Mouse (Mus musculus) large intestine, adult 2 months (tissue): ENCODE measurements around the gene Kdm2b. TPM values are rescaled to one million over a fixed set of nuclear protein-coding genes. Genes with fewer than 3 reads are reported as not detected.
A peak's percentile ranks its signal among the peaks of the same experiment; 100 is the strongest.

Experiments used
- DNase-seq: peaks from one replicate; pipeline ENCODE4 v3.0.0-alpha.2; 2012; ENCODE audit warnings: low read depth, low spot score
- WGBS: fragments of 180-500 bp; shearing (Covaris S2); methylation state at CpG from one replicate; pipeline ENCODE4 v1.1.7; 2018; 5-methylcytosine and 5-hydroxymethylcytosine counted together
- polyA plus RNA-seq: library from polyadenylated mRNA; depleted of rRNA; stranded (reverse); fragments of >200 nt; gene quantifications from 2 replicates; pipeline ENCODE4 v1.2.3, GENCODE M21; 2012

Kdm2b gene
- polyA plus RNA-seq, 1 experiment = 12.1 TPM

DNA sequence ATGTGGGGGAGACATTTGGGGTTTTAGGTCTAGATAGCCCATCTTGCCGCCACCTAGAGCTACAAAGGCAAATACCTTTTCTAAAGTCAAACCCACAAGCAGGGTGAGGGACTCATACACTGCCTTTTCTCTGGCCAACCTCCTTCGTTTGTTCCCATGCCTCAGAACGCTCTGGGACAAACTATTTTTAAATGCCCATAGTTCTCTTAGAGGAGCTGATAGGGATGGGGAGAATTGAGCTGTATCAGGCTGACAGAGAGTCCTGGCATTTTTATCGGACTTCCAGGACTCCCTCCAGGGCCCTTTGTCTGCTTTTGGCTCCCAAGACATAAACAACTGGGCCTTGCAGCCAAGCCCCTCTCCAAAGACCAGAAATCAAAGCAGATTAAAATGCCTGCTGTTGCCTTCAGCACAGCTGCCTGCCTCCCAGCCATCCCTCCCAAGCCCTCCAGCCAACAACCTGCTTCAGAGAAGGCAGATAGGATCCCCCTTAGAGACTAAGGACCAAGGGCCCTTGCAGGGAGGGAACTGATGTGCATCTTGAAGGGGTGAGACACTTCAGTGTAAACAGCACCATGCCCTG lies 51.6 kb downstream of the Kdm2b start:
- WGBS = 80% methylated on average over 4 of the region's 4 CpGs
- DNase-seq = no peak

DNA sequence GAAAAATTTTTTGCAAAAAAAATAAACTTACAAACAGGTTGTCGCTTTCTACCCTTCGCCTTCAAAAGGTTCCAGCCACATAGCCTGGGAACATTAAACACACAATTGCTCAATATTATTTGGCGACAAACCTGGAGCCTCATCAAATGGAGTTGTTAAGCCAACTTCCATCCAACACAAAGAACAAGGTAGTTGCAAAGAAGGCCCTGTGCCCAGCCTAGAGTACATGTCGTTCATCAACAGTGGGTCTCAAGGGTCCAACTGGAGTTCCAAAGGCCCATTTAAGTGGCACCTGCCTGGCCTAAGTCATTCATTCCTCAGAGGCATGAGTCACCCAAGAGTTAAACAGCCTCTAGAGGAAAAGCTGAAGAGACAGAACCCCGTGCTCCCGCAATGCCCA lies 52.6 kb downstream of the Kdm2b start:
- no peak for DNase-seq
- 83% methylated on average over 6 of the region's 6 CpGs for WGBS

DNA sequence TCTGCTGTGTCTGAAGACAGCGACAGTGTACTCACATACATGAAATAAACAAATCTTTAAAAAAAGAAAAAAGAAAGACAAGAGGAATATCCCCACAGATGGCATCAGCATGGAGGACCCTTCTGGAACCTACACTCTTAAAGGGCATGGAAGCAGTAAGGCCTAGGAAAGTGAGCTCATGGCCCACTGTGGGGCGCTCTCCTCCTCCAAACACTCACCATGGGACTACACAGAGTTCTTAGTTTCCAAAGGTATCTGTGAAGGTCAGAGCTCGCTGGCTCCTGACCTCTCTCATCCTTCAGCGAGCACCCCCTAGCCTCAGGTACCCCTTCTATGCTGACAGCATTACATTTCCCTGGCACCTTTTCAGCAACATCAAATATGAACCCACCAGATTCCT lies 53.8 kb downstream of the Kdm2b start:
- WGBS = 95% methylated on average over 4 of the region's 4 CpGs
- DNase-seq = no peak

DNA sequence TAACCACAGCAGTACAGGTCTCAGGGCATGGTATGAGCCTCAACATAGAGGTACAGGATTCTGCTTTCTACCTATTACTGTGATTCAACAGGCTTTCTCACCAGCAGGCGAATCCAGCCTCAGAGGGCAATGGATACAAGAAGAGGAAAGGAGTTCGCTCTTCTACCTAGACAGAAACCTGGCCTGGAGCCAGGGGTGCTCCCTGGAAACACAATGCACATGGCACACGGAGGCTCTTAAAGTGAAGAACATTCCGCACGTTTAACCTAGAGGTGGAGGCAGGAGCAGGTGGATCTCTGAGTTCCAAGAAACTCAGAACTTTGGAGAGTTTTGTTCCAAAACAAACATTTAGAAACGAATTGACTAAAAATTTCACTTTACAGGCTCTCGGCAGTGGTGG lies 58.6 kb downstream of the Kdm2b start:
- WGBS = 34% methylated on average over 7 of the region's 7 CpGs
- peak; percentile 56 for DNase-seq

GRCm38 (mm10) chr5:122928293-122928692 lies 61.3 kb downstream of the Kdm2b start:
- no peak for DNase-seq
- WGBS = 34% methylated on average over 3 of the region's 3 CpGs

DNA sequence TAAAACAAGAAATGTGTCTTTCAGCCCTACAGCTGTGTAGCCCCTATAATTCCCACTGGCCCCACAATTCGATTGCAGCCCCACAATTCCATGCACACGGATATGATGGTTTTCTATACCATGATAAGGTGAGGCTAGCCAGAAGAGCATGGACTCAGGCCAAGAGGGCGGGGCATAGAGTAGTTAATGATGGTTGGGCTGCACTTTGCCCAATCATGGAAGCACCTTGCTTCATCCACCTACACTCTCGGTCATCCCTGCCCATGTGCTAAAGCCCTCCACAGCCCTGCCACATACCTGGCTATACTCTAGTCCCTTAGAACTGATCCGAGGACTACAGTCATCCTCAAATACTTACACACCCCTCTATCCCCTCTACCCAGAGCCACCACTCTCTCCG lies 61.9 kb downstream of the Kdm2b start:
- peak; percentile 62 for DNase-seq
- 40% methylated on average over 6 of the region's 6 CpGs for WGBS

DNA sequence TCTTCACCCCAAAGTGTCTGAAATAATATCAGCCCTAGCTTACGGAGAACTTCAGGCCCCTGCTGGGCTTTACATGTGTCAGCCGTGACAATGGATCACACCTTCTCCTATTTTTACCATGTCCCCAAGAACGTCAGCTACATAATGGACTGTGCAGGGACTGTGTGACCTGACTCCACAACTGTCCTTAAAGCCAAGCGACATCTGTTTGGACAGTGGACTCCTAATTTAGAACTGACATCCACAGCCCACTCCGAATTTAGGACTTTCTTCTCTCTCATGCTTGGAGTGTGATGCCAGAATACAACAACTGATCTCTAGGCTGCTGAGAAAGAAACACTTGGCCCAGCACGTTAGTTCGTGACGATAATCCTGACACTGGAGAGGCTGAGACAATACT lies 62.5 kb downstream of the Kdm2b start:
- 85% methylated on average over 8 of the region's 8 CpGs for WGBS
- no peak for DNase-seq

- 46% methylated on average over 3 of the region's 3 CpGs for WGBS
- no peak for DNase-seq
These were observed 63.3 kb downstream of the Kdm2b start for GRCm38 (mm10) chr5:122926341-122926740.

DNA sequence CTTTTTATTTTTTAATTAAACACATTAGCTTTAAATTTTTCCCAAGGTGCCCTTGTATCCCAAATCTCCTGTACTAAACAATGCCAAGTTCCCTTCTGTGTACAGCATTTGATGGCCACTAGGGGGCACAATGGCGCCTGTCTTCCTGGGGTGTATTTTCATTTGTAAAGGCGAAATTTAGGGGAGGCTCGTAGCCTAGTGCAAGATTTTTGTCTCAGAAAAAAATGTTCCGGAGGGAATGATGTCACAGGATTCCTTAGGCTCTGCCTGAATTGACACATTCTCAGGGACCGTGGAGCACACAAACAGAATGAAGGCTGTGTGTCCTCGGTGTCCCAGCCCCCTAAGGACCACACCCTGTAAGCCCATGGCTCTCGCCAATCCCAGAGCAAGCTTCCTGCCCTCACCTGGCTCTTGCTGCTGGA lies 64.1 kb downstream of the Kdm2b start:
- DNase-seq = peak; percentile 56
- WGBS = 5% methylated on average over 7 of the region's 7 CpGs

DNA sequence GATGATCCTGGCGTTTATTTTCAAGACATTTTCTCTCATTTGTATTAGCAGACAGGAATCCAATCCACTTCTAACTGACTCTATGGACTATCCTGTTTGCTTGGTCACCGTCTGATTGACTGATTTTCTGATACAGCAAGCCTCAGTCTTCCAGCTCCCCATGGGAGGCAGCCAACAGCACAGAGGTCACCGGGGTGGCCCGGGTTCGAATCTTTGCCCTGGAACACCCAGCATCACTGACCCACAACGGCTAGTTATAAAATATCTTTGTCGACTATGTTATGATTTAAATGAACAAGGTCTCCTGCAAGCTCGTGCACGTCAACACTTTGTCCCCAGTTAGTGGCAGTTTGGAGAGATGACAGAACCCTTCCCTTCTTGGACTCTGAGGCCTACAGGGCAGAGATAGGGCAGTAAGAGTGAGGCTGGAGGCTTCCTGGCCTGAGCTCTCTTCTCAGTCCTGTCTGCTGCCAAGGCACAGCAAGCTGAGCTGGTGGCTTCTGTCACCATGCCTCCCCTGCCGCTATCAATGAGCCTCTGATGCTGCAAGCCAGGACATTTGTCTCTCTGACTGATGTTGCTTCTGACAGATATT lies 65.7 kb downstream of the Kdm2b start:
- 89% methylated on average over 10 of the region's 10 CpGs for WGBS
- no peak for DNase-seq

DNA sequence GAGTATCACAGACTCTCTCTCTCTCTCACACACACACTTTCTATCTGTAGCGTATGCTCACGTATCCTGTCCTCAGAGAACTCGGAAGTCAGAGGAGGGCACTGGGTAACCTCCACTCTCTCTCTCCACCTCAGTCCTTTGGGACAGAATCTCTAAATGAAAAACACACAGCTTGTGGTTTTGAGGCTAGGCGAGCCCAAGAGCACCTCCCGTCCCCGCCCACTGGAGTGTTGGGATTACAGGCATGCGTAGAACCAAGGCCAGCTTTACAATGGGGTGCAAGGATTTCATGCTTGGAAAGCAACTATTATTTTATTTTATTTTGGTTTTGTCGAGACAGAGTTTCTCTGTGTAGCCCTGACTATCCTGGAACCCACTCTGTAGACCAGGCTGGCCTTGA lies 67.7 kb downstream of the Kdm2b start:
- 89% methylated on average over 8 of the region's 8 CpGs for WGBS

GRCm38 (mm10) chr5:122920557-122920956 lies 69.1 kb downstream of the Kdm2b start:
- DNase-seq = no peak
- WGBS = 44% methylated on average over 5 of the region's 5 CpGs

More for the DNA sequence above, 67.7 kb downstream of the Kdm2b start:
- DNase-seq = no peak

GRCm38 (mm10) chr5:122917982-122918711 lies 71.5 kb downstream of the Kdm2b start:
- no peak for DNase-seq
- 82% methylated on average over 7 of the region's 7 CpGs for WGBS

GRCm38 (mm10) chr5:122916147-122916546 lies 73.5 kb downstream of the Kdm2b start:
- DNase-seq = no peak
- 91% methylated on average over 6 of the region's 6 CpGs for WGBS

- WGBS = 88% methylated on average over 4 of the region's 4 CpGs
- DNase-seq = no peak
These were observed 76.8 kb downstream of the Kdm2b start for GRCm38 (mm10) chr5:122912863-122913262.

GRCm38 (mm10) chr5:122909481-122909880 lies 80.1 kb downstream of the Kdm2b start:
- no peak for DNase-seq

DNA sequence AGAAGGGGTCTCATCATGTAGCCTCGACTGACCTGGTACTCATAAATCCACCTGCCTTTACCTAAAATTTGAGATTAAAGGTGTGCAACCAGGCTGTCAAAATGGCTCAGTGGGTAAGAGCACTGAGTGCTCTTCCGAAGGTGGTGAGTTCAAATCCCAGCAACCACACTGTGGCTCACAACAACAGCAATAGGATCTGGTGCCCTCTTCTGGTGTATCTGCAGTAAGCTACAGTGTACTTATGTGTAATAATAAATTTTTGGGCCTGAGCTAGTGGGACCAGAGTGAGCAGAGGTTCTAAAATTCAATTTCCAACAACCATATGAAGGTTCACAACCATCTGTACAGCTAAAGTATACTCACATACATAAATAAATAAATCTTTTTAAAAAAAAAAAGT lies 81.6 kb downstream of the Kdm2b start:
- DNase-seq = no peak
- WGBS = 89% methylated on average over 2 of the region's 2 CpGs

More at GRCm38 (mm10) chr5:122909481-122909880, 80.1 kb downstream of the Kdm2b start:
- 84% methylated on average over 18 of the region's 18 CpGs for WGBS

DNA sequence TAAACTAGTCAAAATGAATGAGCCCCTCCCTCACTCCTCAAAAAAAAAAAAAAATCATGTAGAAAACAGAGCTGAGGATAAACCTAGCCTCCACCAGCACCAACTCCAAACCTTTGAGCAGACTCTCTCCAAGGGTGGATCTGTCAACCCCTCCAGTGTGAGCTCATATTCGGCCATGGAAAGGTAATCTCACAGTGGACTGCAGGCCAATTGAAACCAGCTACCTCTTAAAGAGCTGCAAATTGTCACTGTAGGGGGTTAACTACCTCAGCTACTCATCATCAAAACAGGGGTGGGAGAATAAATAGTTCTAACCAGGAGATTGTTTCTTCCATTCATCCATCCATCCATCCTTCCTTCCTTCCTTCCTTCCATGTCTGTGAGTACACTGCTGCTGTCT lies 82.4 kb downstream of the Kdm2b start:
- 92% methylated on average over 1 of the region's 1 CpGs for WGBS
- DNase-seq = no peak

DNA sequence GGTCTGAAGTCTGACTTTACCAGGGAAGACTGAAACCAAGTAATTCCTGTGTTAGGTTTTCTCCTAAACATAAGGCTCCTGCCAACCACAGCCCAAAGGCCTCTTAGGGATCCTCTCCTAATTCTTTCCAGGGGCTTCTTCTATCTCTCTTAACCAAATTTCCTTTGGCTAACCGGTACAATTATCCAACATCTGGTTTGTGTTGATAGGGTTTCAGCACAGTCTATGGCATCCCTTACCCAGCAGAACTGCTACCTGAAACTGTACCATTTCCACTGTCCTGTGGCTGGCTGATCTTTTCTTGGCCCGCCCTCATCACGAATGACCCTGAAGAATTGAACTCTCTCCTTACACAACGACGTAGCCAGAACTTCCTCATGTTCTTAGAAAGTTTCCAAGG lies 86.5 kb downstream of the Kdm2b start:
- WGBS = 47% methylated on average over 5 of the region's 5 CpGs
- DNase-seq = no peak

DNA sequence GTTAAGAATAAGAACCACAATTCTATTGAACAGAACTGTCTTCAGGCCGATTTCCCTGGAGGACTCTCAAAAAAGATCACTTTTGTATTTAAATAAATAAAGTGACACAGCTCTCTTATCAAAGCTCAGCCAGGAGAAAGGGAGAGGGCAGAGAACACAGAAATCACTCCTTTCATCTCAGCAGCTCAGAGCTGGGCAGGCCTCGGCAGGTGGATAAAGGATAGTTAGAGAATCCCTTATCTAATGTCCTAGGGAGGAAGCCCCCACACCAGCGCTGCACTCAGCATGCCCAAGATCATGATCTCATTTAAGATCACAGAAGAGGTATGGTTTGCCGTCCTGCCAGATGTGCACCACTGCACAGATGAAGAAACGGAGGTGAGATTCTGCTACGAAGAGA lies 87.4 kb downstream of the Kdm2b start:
- 92% methylated on average over 6 of the region's 6 CpGs for WGBS
- no peak for DNase-seq

DNA sequence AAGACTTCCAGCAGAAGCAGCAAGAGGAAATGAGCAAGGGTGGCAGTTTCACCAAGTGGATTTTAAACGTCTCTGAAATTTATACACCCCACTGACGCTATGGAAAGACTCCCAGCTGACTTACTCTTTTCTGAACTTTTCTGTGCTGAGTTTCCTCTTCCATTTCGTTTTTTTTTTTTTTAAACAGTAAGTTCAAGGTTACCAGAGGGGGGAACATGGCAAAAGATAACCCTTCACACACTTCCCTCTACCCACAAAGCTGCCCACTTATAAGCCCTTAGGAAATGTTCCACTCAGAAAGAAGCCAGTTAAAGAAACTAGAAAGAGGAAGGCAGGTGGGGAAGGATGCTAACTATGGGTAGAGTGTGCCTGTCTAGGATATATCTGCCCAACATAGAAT lies 88.0 kb downstream of the Kdm2b start:
- DNase-seq = no peak

More for the DNA sequence above, 88.0 kb downstream of the Kdm2b start:
- WGBS = 56% methylated on average over 3 of the region's 3 CpGs
